Mouse (Mus musculus): Measurements from ENCODE around the gene F11. TPM values are rescaled to one million over a fixed set of nuclear protein-coding genes. Genes with fewer than 3 reads are reported as not detected.

The F11 gene
- polyA plus RNA-seq, 1 experiment, result not detected

- H3K36me3 ChIP-seq (ENCODE audit: control insufficient read depth, insufficient read depth), result no peaks in the 10 kb centered on the region
- no peak overlapping the region for H3K4me3 ChIP-seq (ENCODE audit: insufficient read depth, poor library complexity, severe bottlenecking)
- no peaks in the 10 kb centered on the region for H3K79me2 ChIP-seq (ENCODE audit: control insufficient read depth, insufficient read depth)
- H3K27me3 ChIP-seq (ENCODE audit: control insufficient read depth, insufficient read depth, insufficient read length), result no peaks in the 10 kb centered on the region
- no peak overlapping the region for H3ac ChIP-seq (ENCODE audit: control insufficient read depth, insufficient read length, low read depth)
- TF ChIP-seq MYOD1 (IDR thresholded peaks at IDR 0.05; ENCODE audit: control insufficient read depth, insufficient read length, low read depth) (no peak), CEBPB (IDR thresholded peaks at IDR 0.05; ENCODE audit: low read depth) (no peak), FOSL1 (IDR thresholded peaks at IDR 0.05; ENCODE audit: insufficient read depth, low read length, poor library complexity, severe bottlenecking) (no peak), USF1 (IDR thresholded peaks at IDR 0.05; ENCODE audit: low read depth) (no peak), MYOG (IDR thresholded peaks at IDR 0.05; ENCODE audit: control insufficient read depth, extremely low read depth, insufficient read length) (no peak)
- H3K79me3 ChIP-seq (ENCODE audit: low read depth), result no peaks in the 10 kb centered on the region
Measured at GRCm38 (mm10) chr8:45295276-45295675, 33.4 kb upstream of the F11 start.

- H3K27me3 ChIP-seq (ENCODE audit: control insufficient read depth, insufficient read depth, insufficient read length), result no peaks in the 10 kb centered on the region
- H3K79me3 ChIP-seq (ENCODE audit: low read depth), result no peaks in the 10 kb centered on the region
- TF ChIP-seq MAX (IDR thresholded peaks at IDR 0.05) (no peak), MYOG (IDR thresholded peaks at IDR 0.05; ENCODE audit: control insufficient read depth, extremely low read depth, insufficient read length) (no peak), MYOD1 (IDR thresholded peaks at IDR 0.05; ENCODE audit: control insufficient read depth, insufficient read length, low read depth) (no peak), CTCF (IDR thresholded peaks at IDR 0.05; ENCODE audit: control insufficient read depth, insufficient read depth, insufficient read length) (no peak), FOSL1 (IDR thresholded peaks at IDR 0.05; ENCODE audit: insufficient read depth, low read length, poor library complexity, severe bottlenecking) (no peak), USF1 (IDR thresholded peaks at IDR 0.05; ENCODE audit: low read depth) (no peak), CEBPB (IDR thresholded peaks at IDR 0.05; ENCODE audit: low read depth) (no peak)
- H3K79me2 ChIP-seq (ENCODE audit: control insufficient read depth, insufficient read depth), result no peaks in the 10 kb centered on the region
- no peak within 1 kb of the TSS for H3K4me3 ChIP-seq (ENCODE audit: insufficient read depth, poor library complexity, severe bottlenecking)
- no peaks in the 10 kb centered on the region for H3K36me3 ChIP-seq (ENCODE audit: control insufficient read depth, insufficient read depth)
- no peak within 1 kb of the TSS for H3ac ChIP-seq (ENCODE audit: control insufficient read depth, insufficient read length, low read depth)
Measured at GRCm38 (mm10) chr8:45294687-45295086, 32.9 kb upstream of the F11 start, which contains the start of gene Klkb1. Gene Klkb1 (minus strand): TSS chr8:45294859.

- H3K27me3 ChIP-seq (ENCODE audit: control insufficient read depth, insufficient read depth, insufficient read length), result no peaks in the 10 kb centered on the region
- no peaks in the 10 kb centered on the region for H3K79me3 ChIP-seq (ENCODE audit: low read depth)
- TF ChIP-seq CTCF (IDR thresholded peaks at IDR 0.05; ENCODE audit: control insufficient read depth, insufficient read depth, insufficient read length) (no peak), USF1 (IDR thresholded peaks at IDR 0.05; ENCODE audit: low read depth) (no peak), MYOG (IDR thresholded peaks at IDR 0.05; ENCODE audit: control insufficient read depth, extremely low read depth, insufficient read length) (no peak), MAX (IDR thresholded peaks at IDR 0.05) (no peak)
- H3K4me3 ChIP-seq (ENCODE audit: insufficient read depth, poor library complexity, severe bottlenecking), result no peak overlapping the region
- no peak overlapping the region for H3ac ChIP-seq (ENCODE audit: control insufficient read depth, insufficient read length, low read depth)
- no peaks in the 10 kb centered on the region for H3K79me2 ChIP-seq (ENCODE audit: control insufficient read depth, insufficient read depth)
- H3K36me3 ChIP-seq (ENCODE audit: control insufficient read depth, insufficient read depth), result no peaks in the 10 kb centered on the region
Measured at GRCm38 (mm10) chr8:45291790-45292189, 30.0 kb upstream of the F11 start.

GRCm38 (mm10) chr8:45281630-45282029, 19.8 kb upstream of the F11 start:
- Histone ChIP-seq H3K27me3 (ENCODE audit: control insufficient read depth, insufficient read depth, insufficient read length) (no peaks in the 10 kb centered on the region), H3K79me3 (ENCODE audit: low read depth) (no peaks in the 10 kb centered on the region), H3K79me2 (ENCODE audit: control insufficient read depth, insufficient read depth) (no peaks in the 10 kb centered on the region), H3ac (ENCODE audit: control insufficient read depth, insufficient read length, low read depth) (no peak overlapping the region), H3K4me3 (ENCODE audit: insufficient read depth, poor library complexity, severe bottlenecking) (no peak overlapping the region), H3K36me3 (ENCODE audit: control insufficient read depth, insufficient read depth) (no peaks in the 10 kb centered on the region)
- TF ChIP-seq USF1 (IDR thresholded peaks at IDR 0.05; ENCODE audit: low read depth) (no peak), CEBPB (IDR thresholded peaks at IDR 0.05; ENCODE audit: low read depth) (no peak), CTCF (IDR thresholded peaks at IDR 0.05; ENCODE audit: control insufficient read depth, insufficient read depth, insufficient read length) (no peak), MYOD1 (IDR thresholded peaks at IDR 0.05; ENCODE audit: control insufficient read depth, insufficient read length, low read depth) (no peak), MAX (IDR thresholded peaks at IDR 0.05) (no peak), FOSL1 (IDR thresholded peaks at IDR 0.05; ENCODE audit: insufficient read depth, low read length, poor library complexity, severe bottlenecking) (no peak), MYOG (IDR thresholded peaks at IDR 0.05; ENCODE audit: control insufficient read depth, extremely low read depth, insufficient read length) (no peak)

GRCm38 (mm10) chr8:45277453-45277852, 15.6 kb upstream of the F11 start:
- H3K79me3 ChIP-seq (ENCODE audit: low read depth), result no peaks in the 10 kb centered on the region
- no peak for TF ChIP-seq MAX (IDR thresholded peaks at IDR 0.05)
- no peaks in the 10 kb centered on the region for H3K36me3 ChIP-seq (ENCODE audit: control insufficient read depth, insufficient read depth)
- H3ac ChIP-seq (ENCODE audit: control insufficient read depth, insufficient read length, low read depth), result no peak overlapping the region
- H3K27me3 ChIP-seq (ENCODE audit: control insufficient read depth, insufficient read depth, insufficient read length), result no peaks in the 10 kb centered on the region
- no peak overlapping the region for H3K4me3 ChIP-seq (ENCODE audit: insufficient read depth, poor library complexity, severe bottlenecking)
- no peaks in the 10 kb centered on the region for H3K79me2 ChIP-seq (ENCODE audit: control insufficient read depth, insufficient read depth)

GRCm38 (mm10) chr8:45274317-45274716, 12.5 kb upstream of the F11 start:
- Histone ChIP-seq H3K4me3 (ENCODE audit: insufficient read depth, poor library complexity, severe bottlenecking) (no peak overlapping the region), H3ac (ENCODE audit: control insufficient read depth, insufficient read length, low read depth) (no peak overlapping the region), H3K27me3 (ENCODE audit: control insufficient read depth, insufficient read depth, insufficient read length) (no peaks in the 10 kb centered on the region), H3K79me2 (ENCODE audit: control insufficient read depth, insufficient read depth) (no peaks in the 10 kb centered on the region), H3K36me3 (ENCODE audit: control insufficient read depth, insufficient read depth) (no peaks in the 10 kb centered on the region), H3K79me3 (ENCODE audit: low read depth) (no peaks in the 10 kb centered on the region)
- no peak for TF ChIP-seq FOSL1 (IDR thresholded peaks at IDR 0.05; ENCODE audit: insufficient read depth, low read length, poor library complexity, severe bottlenecking)
- TF ChIP-seq MAX (IDR thresholded peaks at IDR 0.05), result no peak
- no peak for TF ChIP-seq MYOG (IDR thresholded peaks at IDR 0.05; ENCODE audit: control insufficient read depth, extremely low read depth, insufficient read length)
- no peak for TF ChIP-seq USF1 (IDR thresholded peaks at IDR 0.05; ENCODE audit: low read depth)
- no peak for TF ChIP-seq MYOD1 (IDR thresholded peaks at IDR 0.05; ENCODE audit: control insufficient read depth, insufficient read length, low read depth)
- TF ChIP-seq CTCF (IDR thresholded peaks at IDR 0.05; ENCODE audit: control insufficient read depth, insufficient read depth, insufficient read length), result no peak
- no peak for TF ChIP-seq CEBPB (IDR thresholded peaks at IDR 0.05; ENCODE audit: low read depth)

Measured in C2C12 (cell line).